Mouse (Mus musculus) neural tube, embryonic 13.5 days (tissue): Measurements from ENCODE around the gene Cubn. TPM values are rescaled to one million over a fixed set of nuclear protein-coding genes. Genes with fewer than 3 reads are reported as not detected.

ENCODE experiments used
- ATAC-seq: fragments of 200-750 bp; cut with Nextera tagmentation; 2 replicates; pipeline ENCODE4 v1.8.0; 2017; ENCODE audit warnings: low read depth, mild to moderate bottlenecking, moderate TSS enrichment, moderate library complexity
- H3K27ac ChIP-seq: fragments of 300-500 bp; sonication (generic); replicated peaks from 2 replicates; pipeline ENCODE4 v1.5.1; 2015; ENCODE audit warnings: moderate library complexity, mild to moderate bottlenecking, inconsistent platforms
- H3K27me3 ChIP-seq: fragments of 300-500 bp; sonication (generic); 2 replicates; pipeline ENCODE4 v1.6.1; 2015; ENCODE audit warnings: mild to moderate bottlenecking, inconsistent platforms
- H3K36me3 ChIP-seq: fragments of 300-500 bp; sonication (generic); 2 replicates; pipeline ENCODE4 v1.6.1; 2015; ENCODE audit warnings: mild to moderate bottlenecking, inconsistent platforms
- H3K4me1 ChIP-seq: fragments of 300-500 bp; sonication (generic); replicated peaks from 2 replicates; pipeline ENCODE4 v1.6.1; 2015; ENCODE audit warnings: inconsistent platforms
- H3K4me2 ChIP-seq: fragments of 300-500 bp; sonication (generic); 2 replicates; pipeline ENCODE4 v1.6.1; 2015; ENCODE audit warnings: inconsistent platforms, mild to moderate bottlenecking, moderate library complexity
- H3K4me3 ChIP-seq: fragments of 300-500 bp; sonication (generic); 2 replicates; pipeline ENCODE4 v1.5.1; 2015; ENCODE audit warnings: mild to moderate bottlenecking, inconsistent platforms
- H3K9ac ChIP-seq: fragments of 300-500 bp; sonication (generic); 2 replicates; pipeline ENCODE4 v1.6.1; 2015; ENCODE audit warnings: moderate library complexity, mild to moderate bottlenecking, inconsistent platforms
- H3K9me3 ChIP-seq: fragments of 300-500 bp; sonication (generic); 2 replicates; pipeline ENCODE4 v1.6.1; 2016; ENCODE audit warnings: inconsistent platforms
- WGBS: fragments of 180-500 bp; shearing (Covaris S2); methylation state at CpG from one replicate; pipeline ENCODE4 v1.1.7; 2015; 5-methylcytosine and 5-hydroxymethylcytosine counted together
- polyA plus RNA-seq: library from polyadenylated mRNA; unstranded; fragments of >200 nt; fragmentation: Nextera tagmentation; extraction: Ambion mirVana; gene quantifications from 2 replicates; pipeline ENCODE4 v1.2.1, GENCODE M21; 2015

Cubn gene
- 0.31 and 0.32 TPM in 2 replicates for polyA plus RNA-seq

- WGBS: 37% methylated on average over 8 of the region's 8 CpGs
- Histone ChIP-seq H3K36me3 (no peaks in the 10 kb centered on the region), H3K27ac (no peak within 1 kb of the TSS)
These were observed at the start of gene Cubn for GRCm38 (mm10) chr2:13491734-13492133. Cubn (minus strand) TSS chr2:13491813.

GRCm38 (mm10) chr2:13539860-13540259, 48.2 kb upstream of the Cubn start:
- no peak overlapping the region for H3K27ac ChIP-seq
- H3K9ac ChIP-seq: no peak overlapping the region
- no peaks in the 10 kb centered on the region for H3K27me3 ChIP-seq
- no peak overlapping the region for H3K4me2 ChIP-seq
- H3K9me3 ChIP-seq: no peaks in the 10 kb centered on the region
- H3K4me3 ChIP-seq: no peak overlapping the region
- no peaks in the 10 kb centered on the region for H3K36me3 ChIP-seq
- 95% methylated on average over 1 of the region's 1 CpGs for WGBS
- H3K4me1 ChIP-seq: peaks cover 9% of the 10 kb centered on the region
- ATAC-seq: no peak

More at GRCm38 (mm10) chr2:13491734-13492133, at the start of gene Cubn:
- H3K4me2 ChIP-seq: no peak within 1 kb of the TSS
- no peaks in the 10 kb centered on the region for H3K9me3 ChIP-seq
- no peak within 1 kb of the TSS for H3K9ac ChIP-seq
- no peak within 1 kb of the TSS for H3K4me3 ChIP-seq
- 0 out of 2 replicates have a peak, but pooled peaks cover 10% of the 10 kb centered on the region for H3K4me1 ChIP-seq
- H3K27me3 ChIP-seq: no peaks in the 10 kb centered on the region
- ATAC-seq: no peak

- Histone ChIP-seq H3K27ac (no peak overlapping the region), H3K4me1 (peaks cover 3% of the 10 kb centered on the region), H3K9me3 (no peaks in the 10 kb centered on the region), H3K4me3 (no peak overlapping the region), H3K27me3 (no peaks in the 10 kb centered on the region), H3K4me2 (no peak overlapping the region), H3K9ac (no peak overlapping the region), H3K36me3 (no peaks in the 10 kb centered on the region)
- WGBS: 80% methylated on average over 6 of the region's 6 CpGs
- no peak for ATAC-seq
These were observed 47.2 kb upstream of the Cubn start for GRCm38 (mm10) chr2:13538704-13539377.

- WGBS: 73% methylated on average over 2 of the region's 2 CpGs
- H3K27ac ChIP-seq: no peak overlapping the region
- ATAC-seq: no peak
- no peak overlapping the region for H3K4me3 ChIP-seq
- H3K9ac ChIP-seq: no peak overlapping the region
- H3K4me2 ChIP-seq: no peak overlapping the region
- no peaks in the 10 kb centered on the region for H3K27me3 ChIP-seq
- H3K36me3 ChIP-seq: no peaks in the 10 kb centered on the region
- H3K4me1 ChIP-seq: no peaks in the 10 kb centered on the region; the same call in none of the 2 replicates
- no peaks in the 10 kb centered on the region for H3K9me3 ChIP-seq
These were observed 46.6 kb upstream of the Cubn start for GRCm38 (mm10) chr2:13538258-13538657.

- 22% methylated on average over 2 of the region's 2 CpGs for WGBS
- no peak overlapping the region for H3K4me3 ChIP-seq
- no peaks in the 10 kb centered on the region for H3K27me3 ChIP-seq
These were observed 46.1 kb upstream of the Cubn start for GRCm38 (mm10) chr2:13537733-13538132.

GRCm38 (mm10) chr2:13536747-13537146, 45.1 kb upstream of the Cubn start:
- no peaks in the 10 kb centered on the region for H3K9me3 ChIP-seq
- no peak overlapping the region for H3K4me3 ChIP-seq
- no peaks in the 10 kb centered on the region for H3K27me3 ChIP-seq
- H3K4me1 ChIP-seq: no peaks in the 10 kb centered on the region; the same call in 1 of the 2 replicates
- no peaks in the 10 kb centered on the region for H3K36me3 ChIP-seq
- no peak for ATAC-seq
- H3K4me2 ChIP-seq: no peak overlapping the region
- no peak overlapping the region for H3K27ac ChIP-seq
- no peak overlapping the region for H3K9ac ChIP-seq

More at GRCm38 (mm10) chr2:13537733-13538132, 46.1 kb upstream of the Cubn start:
- no peak for ATAC-seq
- H3K4me1 ChIP-seq: no peaks in the 10 kb centered on the region; the same call in 1 of the 2 replicates
- no peaks in the 10 kb centered on the region for H3K9me3 ChIP-seq
- H3K27ac ChIP-seq: no peak overlapping the region
- no peak overlapping the region for H3K9ac ChIP-seq
- H3K36me3 ChIP-seq: no peaks in the 10 kb centered on the region
- H3K4me2 ChIP-seq: no peak overlapping the region

GRCm38 (mm10) chr2:13530639-13531038, 39.0 kb upstream of the Cubn start:
- Histone ChIP-seq H3K9me3 (no peaks in the 10 kb centered on the region), H3K9ac (no peak overlapping the region), H3K4me2 (no peak overlapping the region), H3K36me3 (no peaks in the 10 kb centered on the region), H3K27ac (no peak overlapping the region), H3K4me1 (peaks cover 9% of the 10 kb centered on the region), H3K27me3 (no peaks in the 10 kb centered on the region), H3K4me3 (no peak overlapping the region)
- ATAC-seq: no peak
- 89% methylated on average over 6 of the region's 6 CpGs for WGBS

GRCm38 (mm10) chr2:13529253-13529933, 37.8 kb upstream of the Cubn start:
- Histone ChIP-seq H3K27me3 (no peaks in the 10 kb centered on the region), H3K36me3 (no peaks in the 10 kb centered on the region), H3K4me1 (peaks cover 9% of the 10 kb centered on the region; the same call in 1 of the 2 replicates), H3K4me2 (no peak overlapping the region), H3K9me3 (no peaks in the 10 kb centered on the region), H3K27ac (no peak overlapping the region), H3K4me3 (no peak overlapping the region), H3K9ac (no peak overlapping the region)
- no peak; the same call in 1 of the 2 replicates for ATAC-seq
- 91% methylated on average over 3 of the region's 3 CpGs for WGBS

- H3K27me3 ChIP-seq: no peaks in the 10 kb centered on the region
- no peak overlapping the region for H3K9ac ChIP-seq
- no peaks in the 10 kb centered on the region for H3K36me3 ChIP-seq
- no peak overlapping the region for H3K4me2 ChIP-seq
- no peak overlapping the region for H3K4me3 ChIP-seq
- no peaks in the 10 kb centered on the region for H3K9me3 ChIP-seq
- no peak overlapping the region for H3K27ac ChIP-seq
- H3K4me1 ChIP-seq: peaks cover 9% of the 10 kb centered on the region; the same call in 1 of the 2 replicates
- ATAC-seq: no peak
- WGBS: 75% methylated on average over 4 of the region's 4 CpGs
These were observed 35.9 kb upstream of the Cubn start for GRCm38 (mm10) chr2:13527531-13527930.

GRCm38 (mm10) chr2:13527125-13527524, 35.5 kb upstream of the Cubn start:
- ATAC-seq: no peak

GRCm38 (mm10) chr2:13526205-13526604, 34.6 kb upstream of the Cubn start:
- Histone ChIP-seq H3K27ac (no peak overlapping the region), H3K4me2 (no peak overlapping the region), H3K36me3 (no peaks in the 10 kb centered on the region), H3K27me3 (no peaks in the 10 kb centered on the region), H3K9me3 (no peaks in the 10 kb centered on the region), H3K9ac (no peak overlapping the region), H3K4me3 (no peak overlapping the region), H3K4me1 (peaks cover 9% of the 10 kb centered on the region; the same call in 1 of the 2 replicates)
- no peak for ATAC-seq
- 93% methylated on average over 2 of the region's 2 CpGs for WGBS

More at GRCm38 (mm10) chr2:13527125-13527524, 35.5 kb upstream of the Cubn start:
- Histone ChIP-seq H3K4me3 (no peak overlapping the region), H3K27ac (no peak overlapping the region), H3K27me3 (no peaks in the 10 kb centered on the region), H3K36me3 (no peaks in the 10 kb centered on the region), H3K9me3 (no peaks in the 10 kb centered on the region), H3K4me2 (no peak overlapping the region), H3K4me1 (peaks cover 9% of the 10 kb centered on the region; the same call in 1 of the 2 replicates), H3K9ac (no peak overlapping the region)
- WGBS: 35% methylated on average over 2 of the region's 2 CpGs
